Mouse (Mus musculus) layer of hippocampus, postnatal 10 days (tissue): ENCODE measurements at regions not wholly inside any gene's neighbourhood (a gene's known extent, or its start where the extent isn't known, plus 50 kb on each side); places are given as distances from the start of the nearest gene placed in this dataset.

Experiments used
- DNase-seq, 2 experiments: peaks; one replicate each; pipeline ENCODE4 v3.0.0; 2021; ENCODE audit warnings: low spot score in 2 of 2

DNA sequence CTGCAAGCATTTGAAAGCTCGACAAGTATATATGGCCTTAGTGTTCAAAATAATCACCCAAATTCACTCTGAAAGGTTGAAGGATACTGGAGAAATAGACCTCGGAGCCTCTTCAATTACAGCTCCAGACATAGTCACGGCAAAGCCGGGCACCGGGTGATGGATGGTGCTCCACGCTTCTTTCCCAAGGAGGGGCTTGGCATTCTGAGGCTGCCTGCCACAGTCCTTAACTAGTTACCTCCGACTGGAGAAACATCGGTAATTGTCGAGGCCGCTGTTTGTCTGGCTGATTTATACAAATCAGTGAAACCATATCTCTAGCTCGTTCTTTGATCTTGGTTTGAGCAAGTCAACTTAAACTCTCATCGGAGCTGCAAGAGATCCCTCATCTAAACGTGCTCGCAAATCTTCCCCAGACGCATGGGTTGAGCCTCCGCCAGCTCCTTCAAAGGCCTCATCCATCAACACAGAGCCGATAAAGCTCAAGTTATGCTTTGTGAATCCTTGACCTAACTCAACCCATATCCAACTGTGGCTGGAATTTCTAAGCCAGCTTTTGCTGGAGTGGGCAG lies 145.4 kb upstream of the Stx16 start:
- no peak for DNase-seq

DNA sequence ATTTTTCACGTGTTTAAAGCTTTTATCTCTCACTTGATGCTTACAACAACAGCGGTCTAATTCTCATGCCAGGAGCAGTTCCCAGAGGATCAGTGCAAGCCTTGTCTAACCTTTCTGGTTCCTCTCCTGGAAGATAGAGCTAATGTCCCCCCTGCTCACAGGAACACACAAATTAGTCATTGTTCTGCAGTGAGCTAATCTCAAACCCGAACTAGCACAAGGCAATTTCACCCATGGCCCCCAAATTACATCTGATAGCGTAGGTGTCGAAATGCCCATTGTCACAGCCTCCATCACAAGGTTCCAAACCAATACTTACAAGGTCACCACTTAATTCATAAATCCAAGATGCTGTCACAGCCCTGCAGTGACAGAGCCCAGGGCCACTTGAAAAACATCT lies 140.4 kb upstream of the Stx16 start:
- DNase-seq = no peak

GRCm38 (mm10) chr2:173937531-173938439 lies 138.3 kb upstream of the Stx16 start:
- DNase-seq = peak in 1 of 2 experiments; percentile 21

GRCm38 (mm10) chr2:173938440-173938787 lies 137.7 kb upstream of the Stx16 start:
- no peak for DNase-seq

- DNase-seq = no peak
Observed at GRCm38 (mm10) chr2:173945441-173945840, 130.7 kb upstream of the Stx16 start.

DNA sequence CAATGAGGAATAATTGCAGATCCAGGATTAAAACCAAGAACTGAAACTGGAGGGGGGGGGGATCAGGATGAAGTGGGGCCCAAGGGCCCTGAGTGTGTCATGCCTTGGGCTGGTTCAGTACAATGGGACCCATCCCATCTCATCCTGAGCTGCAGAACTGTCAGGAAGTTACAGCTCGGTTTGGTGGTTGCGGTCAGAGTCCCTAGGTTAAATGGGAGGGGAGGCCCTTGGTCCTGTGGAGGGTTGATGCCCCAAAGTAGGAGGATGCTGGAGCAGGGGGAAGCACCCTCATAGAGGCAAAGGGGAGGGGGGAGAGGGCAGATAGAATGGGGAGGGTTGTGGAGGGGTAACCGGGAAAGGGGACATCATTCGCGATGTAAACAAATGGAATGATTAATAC lies 127.5 kb upstream of the Stx16 start:
- no peak for DNase-seq

GRCm38 (mm10) chr2:173950164-173950891 lies 125.8 kb upstream of the Stx16 start:
- no peak for DNase-seq

- DNase-seq = no peak
Observed at GRCm38 (mm10) chr2:173966111-173966510, 110.0 kb upstream of the Stx16 start.

DNA sequence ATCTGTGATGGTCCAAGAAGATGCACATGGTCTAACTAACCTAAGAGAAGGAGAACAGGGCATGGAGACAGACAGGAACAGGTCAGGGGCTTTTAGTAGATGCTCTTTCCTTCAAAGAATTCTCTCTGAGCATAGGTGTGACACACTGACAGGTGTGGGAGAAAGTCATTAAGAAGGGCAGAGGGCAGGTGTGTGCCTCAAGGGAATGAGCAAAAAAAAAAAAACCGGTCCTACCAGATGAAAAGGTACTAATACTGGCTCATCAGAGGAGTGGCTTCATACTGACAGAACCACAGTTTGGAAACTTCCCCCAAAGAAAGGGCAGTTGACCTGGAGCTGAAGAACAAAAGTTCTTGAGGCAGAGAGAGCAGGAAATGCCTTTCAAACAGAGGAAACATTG lies 105.3 kb upstream of the Stx16 start:
- no peak for DNase-seq

DNA sequence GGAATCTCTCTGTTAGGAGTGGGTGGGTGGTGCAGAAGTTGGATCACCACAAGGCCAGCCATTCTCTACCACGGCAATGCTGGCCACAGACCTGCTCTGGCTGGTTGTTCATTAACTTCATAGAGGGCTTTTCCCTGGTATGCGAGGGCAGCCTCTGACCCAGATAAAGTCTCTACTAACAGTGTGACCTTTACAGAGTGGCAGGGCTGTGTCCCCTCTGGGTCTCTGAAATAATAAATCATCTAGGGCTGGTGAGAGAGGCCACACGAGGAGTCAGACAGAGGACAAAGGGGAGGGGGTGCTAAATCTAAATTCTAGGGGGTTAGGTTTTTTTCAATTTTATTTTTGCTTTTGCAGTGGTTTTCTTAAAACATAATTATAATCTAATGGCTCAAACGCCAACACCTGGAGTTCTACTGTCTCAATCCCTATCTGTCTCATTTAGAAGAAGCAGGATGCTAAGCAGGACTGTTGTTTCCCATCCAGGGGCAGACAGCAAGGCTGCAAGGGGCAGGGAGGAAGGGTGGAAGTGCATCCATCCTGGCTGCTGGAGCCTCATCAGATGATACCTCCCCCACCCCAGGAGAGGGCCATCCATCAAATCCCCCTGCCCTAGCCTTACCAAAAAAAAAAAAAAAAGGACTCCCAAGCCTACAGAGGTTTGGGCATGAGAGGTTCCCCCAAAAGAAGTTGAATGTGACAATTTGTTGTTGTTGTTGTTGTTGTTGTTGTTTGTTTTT lies 99.6 kb upstream of the Stx16 start:
- no peak for DNase-seq

DNA sequence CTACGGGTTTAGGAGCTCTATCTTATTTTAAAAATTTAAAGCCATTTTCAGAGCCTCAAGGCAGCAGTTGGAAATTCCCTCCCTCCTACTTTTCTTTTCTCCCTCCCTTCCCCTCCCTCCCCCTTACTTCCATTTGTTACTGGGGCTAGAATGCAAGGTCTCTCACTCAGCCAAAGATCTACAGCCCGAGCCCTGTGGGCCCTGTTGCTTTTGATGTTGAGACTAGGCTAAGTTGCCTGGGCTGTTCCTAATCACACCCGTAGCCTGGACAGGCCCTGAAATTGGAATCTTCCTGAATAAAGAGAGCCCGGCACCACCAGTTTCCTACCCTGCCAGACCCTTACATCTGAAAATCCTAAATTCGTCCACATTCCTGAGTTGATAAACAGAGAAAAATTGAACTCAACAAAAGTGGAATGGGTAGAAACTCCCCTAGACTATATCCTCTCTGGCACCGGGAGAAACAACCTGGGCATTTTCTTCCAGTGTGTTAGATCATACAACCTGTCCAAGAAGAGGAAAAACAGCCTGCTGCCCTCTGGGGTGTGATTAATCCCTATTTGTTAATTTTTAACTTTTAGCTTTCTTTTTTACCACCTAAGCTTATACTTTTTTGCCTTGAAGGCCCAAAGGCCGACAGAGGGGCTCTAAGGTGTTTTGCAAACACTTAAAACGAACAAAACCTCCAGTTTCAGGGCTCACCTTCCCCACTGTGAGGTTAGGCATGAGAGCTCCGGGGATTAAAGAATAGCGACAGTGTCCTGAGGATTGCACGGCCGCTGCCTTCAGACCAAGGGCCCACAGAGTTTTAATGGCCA lies 98.7 kb upstream of the Stx16 start:
- DNase-seq = no peak

DNA sequence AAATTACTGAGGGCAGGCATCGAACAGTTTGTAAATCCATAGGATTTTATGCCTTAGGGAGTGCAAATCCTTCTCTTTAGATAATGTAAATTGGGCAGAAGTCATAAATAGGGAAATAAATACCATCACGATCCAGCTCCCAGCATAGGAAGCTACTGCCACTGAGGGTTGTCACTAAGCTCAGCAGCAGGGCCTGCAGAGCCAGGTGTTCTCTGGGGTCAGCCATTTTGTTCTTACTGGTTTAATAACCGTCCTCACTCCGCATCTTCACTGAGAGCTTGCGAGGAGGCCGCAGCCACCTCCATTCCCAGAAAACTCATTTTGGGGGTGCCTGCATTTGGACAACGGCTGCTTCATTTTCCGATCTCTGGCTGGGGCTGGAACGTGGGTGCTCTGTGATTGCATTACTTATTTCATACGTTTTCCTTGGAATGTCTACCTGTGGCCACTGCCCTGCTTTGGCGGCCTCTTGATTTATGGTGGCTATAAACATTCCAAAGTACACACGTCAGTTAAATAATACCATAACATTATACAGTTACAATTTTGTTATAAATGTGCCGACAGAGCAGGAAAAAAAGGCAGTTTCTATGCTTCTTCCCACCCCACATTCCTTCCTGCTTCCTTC lies 97.9 kb upstream of the Stx16 start:
- no peak for DNase-seq

- DNase-seq = no peak
Observed at GRCm38 (mm10) chr2:173981036-173981435, 95.1 kb upstream of the Stx16 start.

DNA sequence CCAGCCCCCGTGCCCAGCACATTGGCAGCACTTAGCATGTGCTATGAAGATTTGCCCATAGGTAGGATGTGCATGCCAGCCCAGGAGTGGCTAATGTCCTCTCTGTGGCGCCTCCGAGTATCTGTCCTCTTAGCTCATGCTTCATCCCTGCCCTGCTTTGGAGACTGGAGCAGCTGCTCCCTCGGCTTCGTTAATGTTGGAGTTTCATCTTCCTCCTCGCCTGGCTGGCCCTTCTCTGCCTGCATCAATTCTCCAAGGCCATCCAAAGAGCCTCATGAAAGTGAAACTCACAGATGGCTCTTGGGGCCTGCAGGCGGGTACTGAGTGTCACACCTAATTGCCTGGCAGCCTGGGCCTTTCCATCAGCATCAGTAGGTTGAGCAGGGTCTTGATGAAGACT lies 88.6 kb upstream of the Stx16 start:
- no peak for DNase-seq

- DNase-seq = no peak
Observed at GRCm38 (mm10) chr2:173987921-173988320, 88.2 kb upstream of the Stx16 start.

DNA sequence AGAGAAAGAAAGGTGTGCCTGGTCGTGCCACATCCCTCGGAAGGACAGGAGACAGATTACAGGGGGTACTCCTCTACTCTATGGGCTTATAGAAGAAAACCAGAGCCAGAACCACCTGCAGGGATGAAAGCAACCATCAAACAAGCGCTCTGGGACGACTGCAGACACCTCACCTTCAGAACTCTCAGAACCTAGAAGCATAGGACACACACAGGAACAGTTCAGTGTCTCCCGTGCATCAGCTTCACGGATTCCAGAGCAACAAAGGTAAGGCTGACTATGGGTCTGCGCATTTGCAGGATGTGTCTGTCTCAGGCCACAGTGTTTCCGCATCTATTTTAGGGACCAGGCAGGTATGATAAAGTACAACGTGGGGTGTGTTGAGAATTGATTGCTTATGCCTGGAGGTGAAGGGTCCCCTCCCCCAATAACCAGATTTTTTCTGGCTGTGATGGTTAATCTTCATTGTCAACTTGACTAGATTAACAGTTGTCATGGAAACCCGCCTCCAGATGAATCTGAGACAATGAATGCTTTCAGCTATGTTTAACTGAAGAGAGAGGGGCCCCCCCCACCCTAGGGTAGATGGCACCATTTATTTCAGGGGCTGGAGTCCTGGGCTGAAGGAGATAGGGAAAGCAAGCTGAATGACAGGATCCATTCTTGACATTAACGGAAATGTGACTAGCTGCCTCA lies 87.3 kb upstream of the Stx16 start:
- DNase-seq = no peak

DNA sequence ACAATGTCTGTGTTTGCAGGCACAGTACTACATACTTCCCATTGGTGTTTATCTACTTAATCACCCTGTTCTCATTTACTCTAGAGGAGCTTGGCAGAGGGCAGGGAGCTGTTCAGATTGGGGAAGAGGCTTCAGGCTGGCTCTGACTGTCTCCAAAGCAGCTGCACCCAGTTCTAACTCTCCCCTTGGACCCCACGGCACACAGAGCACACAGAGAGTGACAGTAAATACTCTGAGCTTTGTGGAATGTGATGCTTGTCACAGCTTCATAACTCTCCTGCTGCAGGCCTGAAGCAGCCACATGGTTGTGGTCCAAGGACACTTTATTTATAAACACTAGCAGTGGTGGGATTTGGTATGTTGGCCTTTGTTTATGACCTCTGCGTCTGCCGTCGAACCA lies 85.4 kb upstream of the Stx16 start:
- DNase-seq = no peak

DNA sequence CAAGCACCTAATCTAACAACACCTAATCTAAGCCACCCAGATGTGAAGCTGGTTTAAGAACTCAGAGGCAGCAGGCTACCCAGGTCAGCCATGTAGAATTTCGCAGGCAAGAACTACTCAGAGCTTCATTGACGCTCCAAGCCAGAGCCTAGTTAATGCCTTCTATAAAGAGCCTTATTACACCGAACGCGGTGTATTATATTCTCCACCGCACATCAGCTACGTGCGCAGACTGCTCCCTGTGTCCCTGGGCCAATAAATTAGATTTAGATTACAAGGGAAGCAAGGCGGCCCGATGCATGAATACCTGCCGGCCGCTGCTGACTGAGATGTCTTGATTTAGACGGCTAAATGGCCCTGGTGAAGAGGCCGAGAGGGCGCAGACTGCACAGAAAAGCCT lies 84.7 kb upstream of the Stx16 start:
- DNase-seq = no peak

DNA sequence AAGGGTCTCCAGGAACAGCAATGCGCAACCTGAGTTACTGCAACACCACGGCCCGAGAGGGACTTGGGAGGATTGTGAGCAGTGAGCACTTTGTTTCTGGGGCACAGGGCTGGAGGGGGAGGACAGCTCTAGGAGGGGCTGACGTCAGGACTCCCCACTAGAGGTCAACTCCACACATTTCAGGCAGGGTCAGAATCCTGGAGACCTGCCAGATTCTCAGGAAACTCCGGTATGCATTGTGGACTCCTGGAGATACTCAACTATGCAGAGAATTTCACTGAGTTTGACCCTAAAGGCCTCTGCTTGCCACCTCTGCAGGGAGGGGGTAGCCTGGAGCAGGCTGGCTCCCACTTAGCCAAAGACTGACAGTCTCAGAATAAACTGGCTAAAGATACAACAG lies 84.1 kb upstream of the Stx16 start:
- no peak for DNase-seq
